Mouse (Mus musculus) liver, embryonic 11.5 days (tissue): ENCODE measurements around the gene Dpyd. TPM values are rescaled to one million over a fixed set of nuclear protein-coding genes. Genes with fewer than 3 reads are reported as not detected.
A peak's percentile ranks its signal among the peaks of the same experiment; 100 is the strongest.

ENCODE experiments used
- ATAC-seq: fragments of 200-750 bp; cut with Nextera tagmentation; replicated peaks from 2 replicates; pipeline ENCODE4 v1.8.0; 2017; ENCODE audit warnings: moderate number of reproducible peaks, mild to moderate bottlenecking, moderate TSS enrichment, moderate library complexity; ENCODE audit not compliant: low FRiP score
- DNase-seq: peaks from one replicate; pipeline ENCODE4 v3.0.0-alpha.2; 2017; ENCODE audit warnings: low spot score
- H3K27ac ChIP-seq: fragments of 300-500 bp; sonication (generic); 2 replicates; pipeline ENCODE4 v1.5.1; 2014; ENCODE audit warnings: mild to moderate bottlenecking, low read depth, low read length, control low read depth
- H3K27me3 ChIP-seq: fragments of 300-500 bp; sonication (generic); replicated peaks from 2 replicates; pipeline ENCODE4 v1.6.1; 2014; ENCODE audit warnings: low read length, mixed read lengths; ENCODE audit not compliant: control insufficient read depth, insufficient read depth
- H3K36me3 ChIP-seq: fragments of 300-500 bp; sonication (generic); 2 replicates; pipeline ENCODE4 v1.6.1; 2014; ENCODE audit warnings: mild to moderate bottlenecking, low read length, moderate library complexity, mixed read lengths; ENCODE audit not compliant: control insufficient read depth, insufficient read depth
- H3K4me1 ChIP-seq: fragments of 300-500 bp; sonication (generic); replicated peaks from 2 replicates; pipeline ENCODE4 v1.6.1; 2014; ENCODE audit warnings: low read length, mixed read lengths; ENCODE audit not compliant: control insufficient read depth, insufficient read depth
- H3K4me2 ChIP-seq: fragments of 300-500 bp; sonication (generic); 2 replicates; pipeline ENCODE4 v1.6.1; 2014; ENCODE audit warnings: mild to moderate bottlenecking, control low read depth, moderate library complexity
- H3K4me3 ChIP-seq: fragments of 300-500 bp; sonication (generic); 2 replicates; pipeline ENCODE4 v1.5.1; 2014; ENCODE audit warnings: low read depth, low read length, control low read depth
- H3K9ac ChIP-seq: fragments of 300-500 bp; sonication (generic); 2 replicates; pipeline ENCODE4 v1.6.1; 2014; ENCODE audit warnings: low read depth, low read length, control low read depth
- H3K9me3 ChIP-seq: fragments of 300-500 bp; sonication (generic); 2 replicates; pipeline ENCODE4 v1.6.1; 2016; ENCODE audit warnings: low read length, inconsistent platforms, mixed read lengths; ENCODE audit not compliant: control insufficient read depth
- WGBS: fragments of 180-500 bp; shearing (Covaris S2); extraction: QIAGEN DNeasy Blood & Tissue Kit; methylation state at CpG from one replicate; pipeline ENCODE4 v1.1.7; 2014; 5-methylcytosine and 5-hydroxymethylcytosine counted together
- polyA plus RNA-seq: library from polyadenylated mRNA; unstranded; fragments of >200 nt; fragmentation: Nextera tagmentation; extraction: Ambion mirVana; gene quantifications from 2 replicates; pipeline ENCODE4 v1.2.1, GENCODE M21; 2014

Dpyd gene
- polyA plus RNA-seq, 1 experiment from 2014 or later = 1.6 TPM

DNA sequence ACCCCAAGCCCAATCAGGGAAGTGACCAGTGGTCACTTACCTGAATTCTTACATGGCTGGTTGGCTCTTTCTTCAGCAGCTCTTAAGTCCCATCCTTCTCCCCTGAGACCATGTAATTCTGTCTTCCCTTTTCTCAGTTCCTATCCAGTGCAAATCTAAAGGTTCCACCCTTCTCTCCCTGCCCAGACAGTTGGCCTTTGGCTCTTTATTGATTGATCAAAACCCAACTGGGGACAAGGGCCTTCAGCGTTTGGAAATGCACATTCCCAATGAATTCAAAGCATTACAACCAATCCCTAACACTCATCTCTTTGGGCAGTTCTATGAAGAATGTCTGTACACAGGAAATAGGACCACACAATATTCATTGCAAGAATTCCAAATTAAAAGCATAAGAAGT, 251.0 kb downstream of the Dpyd start:
- H3K4me1 ChIP-seq = no peaks in the 10 kb centered on the region
- WGBS = 58% methylated on average over 1 of the region's 1 CpGs
- no peak overlapping the region for H3K4me2 ChIP-seq
- no peaks in the 10 kb centered on the region for H3K27me3 ChIP-seq
- no peak overlapping the region for H3K4me3 ChIP-seq
- no peaks in the 10 kb centered on the region for H3K36me3 ChIP-seq
- DNase-seq = no peak
- no peaks in the 10 kb centered on the region for H3K9me3 ChIP-seq
- no peak overlapping the region for H3K27ac ChIP-seq
- ATAC-seq = no peak
- no peak overlapping the region for H3K9ac ChIP-seq

DNA sequence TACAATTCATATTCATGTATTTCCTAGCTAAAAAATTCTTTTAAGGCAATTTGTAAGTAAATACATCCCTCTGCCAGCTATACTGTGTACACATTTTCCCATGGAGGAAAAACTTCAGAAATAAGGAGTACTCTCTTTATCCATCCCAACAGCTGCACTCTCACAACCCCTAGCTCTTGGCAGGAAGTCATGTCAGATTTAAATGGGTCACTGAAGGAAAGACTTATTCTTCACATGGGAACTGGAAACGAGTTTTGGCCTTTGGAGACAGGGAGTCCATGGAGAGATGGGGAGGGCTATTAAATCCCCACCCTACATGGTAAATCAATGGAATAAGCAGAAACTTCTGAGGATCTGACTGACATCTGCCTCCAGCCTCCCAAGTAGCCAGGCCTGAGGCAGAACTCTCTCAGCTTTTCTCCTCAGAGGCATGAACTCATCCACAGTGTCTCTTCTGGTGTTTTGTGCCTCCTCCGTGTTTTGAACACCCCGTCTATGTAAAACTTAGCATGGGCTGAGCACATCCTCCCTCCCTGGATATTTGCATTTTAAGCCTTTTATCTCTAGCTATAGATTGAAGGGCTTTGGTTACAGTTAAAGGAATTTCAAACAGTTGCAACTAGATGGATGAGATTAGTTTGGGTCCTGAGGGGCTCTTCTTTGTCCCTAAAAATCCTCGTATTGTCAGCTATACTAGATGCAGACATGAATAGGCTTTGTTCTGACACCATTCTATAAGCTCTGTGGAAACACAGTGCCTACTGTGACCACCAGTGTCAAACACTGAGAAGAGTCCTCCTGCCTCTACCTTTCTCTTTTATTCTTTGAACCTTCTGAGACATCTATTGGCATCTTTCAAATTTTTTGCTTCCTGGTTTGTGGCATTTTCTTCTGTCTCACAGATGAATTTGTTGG, 288.9 kb downstream of the Dpyd start:
- H3K4me3 ChIP-seq = no peak overlapping the region
- no peaks in the 10 kb centered on the region for H3K9me3 ChIP-seq
- no peaks in the 10 kb centered on the region for H3K36me3 ChIP-seq
- no peaks in the 10 kb centered on the region for H3K27me3 ChIP-seq
- WGBS = 60% methylated on average over 4 of the region's 4 CpGs
- ATAC-seq (no peak), DNase-seq (no peak)
- H3K4me1 ChIP-seq = no peaks in the 10 kb centered on the region
- no peak overlapping the region for H3K27ac ChIP-seq
- H3K4me2 ChIP-seq = no peak overlapping the region
- H3K9ac ChIP-seq = no peak overlapping the region

DNA sequence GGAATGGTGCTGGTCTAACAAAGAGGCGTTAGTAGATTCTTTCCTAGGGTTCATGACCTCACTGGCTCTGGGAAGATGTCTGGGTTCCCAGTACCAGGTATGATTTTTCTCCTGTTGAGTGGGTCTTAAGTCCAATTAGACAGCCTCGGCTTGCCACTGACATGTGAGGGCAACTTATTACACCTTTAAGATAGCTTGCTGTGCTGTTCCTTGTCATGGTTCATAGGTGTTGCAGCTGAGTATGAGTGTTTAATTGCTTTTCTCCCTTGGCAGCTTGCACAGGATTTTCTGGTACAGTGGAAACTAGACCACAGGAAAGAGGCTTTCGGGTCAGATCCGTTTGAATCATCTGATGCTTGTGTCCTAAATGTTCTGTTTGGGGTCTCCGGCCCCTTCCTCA, 290.8 kb downstream of the Dpyd start:
- Histone ChIP-seq H3K36me3 (no peaks in the 10 kb centered on the region), H3K9ac (no peak overlapping the region), H3K4me3 (no peak overlapping the region), H3K4me1 (no peaks in the 10 kb centered on the region), H3K4me2 (no peak overlapping the region), H3K9me3 (no peaks in the 10 kb centered on the region), H3K27ac (no peak overlapping the region), H3K27me3 (no peaks in the 10 kb centered on the region)
- 80% methylated on average over 5 of the region's 5 CpGs for WGBS
- ATAC-seq (no peak), DNase-seq (no peak)

DNA sequence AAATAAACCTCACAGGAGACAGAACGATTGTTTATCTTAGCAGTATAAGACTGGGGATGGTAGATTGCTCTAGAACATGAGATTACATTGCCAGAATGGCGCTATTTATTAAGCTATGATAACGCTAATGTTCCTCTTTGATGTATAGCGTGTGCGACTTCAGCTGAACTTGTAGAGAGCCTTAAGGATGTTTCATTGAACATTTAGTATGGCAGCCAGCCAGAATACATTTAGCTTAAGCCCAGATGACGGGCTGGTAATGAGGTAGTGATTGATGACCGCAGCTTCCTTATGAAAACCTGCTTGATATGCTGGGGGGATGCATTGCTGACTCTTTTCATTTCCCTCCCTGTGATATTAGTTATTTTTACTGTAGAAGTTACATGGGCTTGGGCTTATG, 293.5 kb downstream of the Dpyd start:
- H3K9me3 ChIP-seq = no peaks in the 10 kb centered on the region
- peak; percentile 32 for DNase-seq
- 65% methylated on average over 7 of the region's 7 CpGs for WGBS
- H3K36me3 ChIP-seq = no peaks in the 10 kb centered on the region
- no peak overlapping the region for H3K4me2 ChIP-seq
- no peak overlapping the region for H3K9ac ChIP-seq
- H3K4me1 ChIP-seq = no peaks in the 10 kb centered on the region
- H3K27ac ChIP-seq = no peak overlapping the region
- no peaks in the 10 kb centered on the region for H3K27me3 ChIP-seq
- ATAC-seq = peak; percentile 45; the same call in 1 of the 2 replicates
- H3K4me3 ChIP-seq = no peak overlapping the region

DNA sequence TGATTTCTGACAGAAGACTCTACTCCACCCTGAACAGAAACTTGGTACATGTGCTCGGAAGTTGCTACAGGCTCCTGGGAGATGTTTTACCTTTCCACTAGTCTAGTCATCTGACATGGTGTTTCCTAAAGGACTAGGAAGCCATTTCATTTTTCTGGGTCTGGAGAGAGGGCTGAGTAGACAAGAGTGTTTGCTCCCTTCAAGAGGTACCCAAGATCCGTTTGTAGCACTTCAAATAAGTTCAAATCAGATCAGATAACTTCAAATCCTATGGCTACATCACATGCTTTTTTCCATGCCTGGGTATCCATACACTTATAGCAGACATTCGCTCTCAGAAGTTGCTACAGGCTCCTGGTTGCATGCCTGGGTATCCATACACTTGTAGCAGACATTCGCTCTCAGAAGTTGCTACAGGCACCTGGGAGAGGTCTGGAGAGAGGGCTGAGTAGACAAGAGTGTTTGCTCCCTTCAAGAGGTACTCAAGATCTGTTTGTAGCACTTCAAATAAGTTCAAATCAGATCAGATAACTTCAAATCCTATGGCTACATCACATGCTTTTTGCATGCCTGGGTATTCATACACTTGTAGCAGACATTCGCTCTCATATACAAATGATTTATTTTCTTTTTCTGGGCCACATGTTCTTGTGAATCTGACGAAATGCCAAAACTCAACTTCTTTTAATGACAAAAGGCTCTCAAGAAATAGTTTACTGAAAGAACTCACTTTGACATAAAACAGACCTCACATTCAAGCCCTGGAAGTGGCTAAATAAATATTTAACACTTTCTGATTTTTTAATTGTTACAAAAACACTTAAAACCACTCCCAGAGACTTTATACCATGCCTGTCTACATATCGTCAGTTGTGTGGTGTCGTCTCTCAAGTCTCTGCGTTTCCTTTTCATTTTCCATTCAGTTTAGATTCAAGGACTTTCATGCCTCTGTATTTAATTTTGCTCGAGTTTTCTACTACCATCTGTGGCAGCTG, 307.5 kb downstream of the Dpyd start:
- no peak overlapping the region for H3K9ac ChIP-seq
- DNase-seq (no peak), ATAC-seq (no peak)
- H3K27me3 ChIP-seq = no peaks in the 10 kb centered on the region
- no peaks in the 10 kb centered on the region for H3K36me3 ChIP-seq
- H3K9me3 ChIP-seq = no peaks in the 10 kb centered on the region
- 69% methylated on average over 10 of the region's 10 CpGs for WGBS
- H3K4me1 ChIP-seq = no peaks in the 10 kb centered on the region
- no peak overlapping the region for H3K27ac ChIP-seq
- no peak overlapping the region for H3K4me2 ChIP-seq
- H3K4me3 ChIP-seq = no peak overlapping the region

DNA sequence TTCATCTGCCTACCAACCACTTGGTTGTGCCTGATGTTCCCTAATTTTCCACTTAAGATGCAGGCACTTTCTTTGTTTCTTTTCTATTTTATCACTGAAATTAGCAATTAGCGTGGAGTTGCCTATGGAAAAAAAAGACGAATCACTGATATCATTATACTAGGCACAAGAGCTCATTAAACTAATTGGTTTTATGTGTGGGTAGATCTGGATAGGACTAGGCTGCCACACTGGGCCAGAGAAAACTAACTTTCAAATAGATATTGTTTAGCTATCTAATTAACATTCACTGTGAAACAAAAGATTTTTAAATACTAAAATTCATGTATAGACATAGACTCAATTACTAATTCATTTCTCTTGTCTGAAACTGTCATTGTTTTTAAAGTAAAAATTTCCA, 313.9 kb downstream of the Dpyd start:
- Histone ChIP-seq H3K4me3 (no peak overlapping the region), H3K36me3 (no peaks in the 10 kb centered on the region), H3K4me2 (no peak overlapping the region), H3K9ac (no peak overlapping the region), H3K4me1 (no peaks in the 10 kb centered on the region), H3K27ac (no peak overlapping the region), H3K27me3 (no peaks in the 10 kb centered on the region), H3K9me3 (no peaks in the 10 kb centered on the region)
- ATAC-seq (no peak), DNase-seq (no peak)
- WGBS = 70% methylated on average over 2 of the region's 2 CpGs

DNA sequence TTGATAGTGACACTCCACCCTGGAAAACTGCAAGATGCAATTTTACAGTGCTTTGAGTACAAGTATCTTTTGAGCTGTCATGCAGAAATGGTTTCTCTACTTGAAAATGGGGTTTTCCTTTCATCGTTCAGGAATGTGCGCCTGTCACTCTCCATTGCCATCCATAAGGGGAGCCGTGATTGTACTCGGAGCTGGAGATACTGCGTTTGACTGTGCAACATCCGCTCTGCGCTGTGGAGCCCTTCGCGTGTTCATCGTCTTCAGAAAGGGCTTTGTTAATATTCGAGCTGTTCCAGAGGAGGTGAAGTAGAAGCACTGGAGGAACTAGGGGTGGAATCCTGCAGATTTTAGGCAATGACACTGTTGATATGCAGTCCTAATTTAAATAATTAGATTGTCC, 337.1 kb downstream of the Dpyd start:
- no peaks in the 10 kb centered on the region for H3K9me3 ChIP-seq
- no peaks in the 10 kb centered on the region for H3K27me3 ChIP-seq
- H3K4me2 ChIP-seq = no peak overlapping the region
- no peak for DNase-seq
- WGBS = 87% methylated on average over 11 of the region's 11 CpGs
- no peak for ATAC-seq
- no peak overlapping the region for H3K27ac ChIP-seq
- H3K36me3 ChIP-seq = no peaks in the 10 kb centered on the region
- H3K4me1 ChIP-seq = no peaks in the 10 kb centered on the region
- H3K9ac ChIP-seq = no peak overlapping the region
- no peak overlapping the region for H3K4me3 ChIP-seq

DNA sequence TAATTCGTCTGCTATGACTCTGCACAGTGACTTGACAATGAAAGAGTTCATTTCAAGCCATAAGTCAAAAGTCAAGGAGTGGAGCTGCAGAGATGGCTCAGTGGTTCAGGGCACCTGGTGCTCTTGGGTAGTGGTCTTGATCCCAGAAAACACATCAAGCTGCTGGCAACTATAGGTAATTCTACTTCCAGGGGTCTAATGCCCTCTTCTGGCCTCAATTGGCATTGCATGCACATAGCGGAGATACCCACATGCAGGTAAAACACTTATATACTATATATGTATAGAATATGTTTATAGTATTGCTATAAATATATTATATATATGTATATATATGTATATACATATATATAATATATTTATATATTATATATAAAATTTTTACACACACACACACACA, 429.4 kb downstream of the Dpyd start:
- no peaks in the 10 kb centered on the region for H3K9me3 ChIP-seq
- H3K4me2 ChIP-seq = no peak overlapping the region
- H3K27me3 ChIP-seq = no peaks in the 10 kb centered on the region
- no peaks in the 10 kb centered on the region for H3K4me1 ChIP-seq
- H3K36me3 ChIP-seq = no peaks in the 10 kb centered on the region
- 85% methylated on average over 2 of the region's 2 CpGs for WGBS
- ATAC-seq = no peak
- no peak overlapping the region for H3K9ac ChIP-seq
- H3K27ac ChIP-seq = no peak overlapping the region
- H3K4me3 ChIP-seq = no peak overlapping the region
- no peak for DNase-seq
